In the genomic region with DNA sequence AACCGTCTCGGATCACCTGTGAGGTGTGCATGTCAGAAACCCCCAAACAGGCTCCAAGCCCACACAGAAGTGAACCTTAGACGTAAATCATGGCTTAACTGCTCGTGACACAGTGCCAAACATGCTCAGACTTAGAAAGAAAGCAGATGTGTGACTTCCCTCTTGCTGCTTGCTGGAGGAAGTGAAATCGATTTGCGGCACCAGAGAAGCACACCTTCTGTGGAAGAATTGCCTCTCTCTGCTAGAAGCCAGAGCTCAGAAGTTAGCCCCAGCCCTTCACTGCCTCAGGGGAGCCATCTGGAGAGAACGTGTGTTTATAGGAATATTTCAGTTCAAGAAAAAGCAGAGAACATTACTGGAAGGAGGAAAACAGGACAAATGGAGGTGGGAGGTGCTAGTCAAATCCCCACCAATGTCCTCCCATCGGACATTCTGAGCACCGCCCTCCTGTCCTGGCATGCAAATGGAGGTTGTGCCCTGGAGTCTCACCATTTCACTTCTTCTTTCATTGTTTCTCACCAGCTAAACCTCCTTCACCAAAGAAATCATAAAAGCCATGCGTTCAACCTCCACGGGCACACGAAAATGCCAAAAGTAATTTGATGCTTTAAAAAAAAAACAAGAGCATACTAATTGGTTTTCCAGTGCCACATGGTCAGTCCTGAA, we compare ENCODE assay signal across 14 mouse cellular contexts. TPM values are rescaled to one million over a fixed set of nuclear protein-coding genes. Genes with fewer than 3 reads are reported as not detected.
DNase-seq lines count a peak whose midpoint lies in the region; ATAC-seq and TF ChIP-seq lines count a peak whose summit lies in the region.
"Had no signal": no experiment of that assay in that cellular context is flagged by ENCODE, and none has a peak within 500 bp of the region (broad histone marks: within the 10 kb centered on the region; RNA-seq: fewer than 3 reads in every experiment).

No protein-coding gene starts in this region.

- 0 out of 2 replicates have a peak, but pooled peaks have one; percentile 32 for ATAC-seq in intestine, embryonic 14.5 days (replicated peaks; ENCODE audit: low FRiP score, low TSS enrichment, low read depth)
- ATAC-seq in intestine, postnatal 0 days: no peak
- peak; percentile 86 for ATAC-seq in neutrophil, adult 5-6 weeks (ENCODE audit: extremely low read depth, insufficient number of reproducible peaks, low FRiP score, poor library complexity, severe bottlenecking)
- ATAC-seq: forebrain, embryonic 15.5 days had no signal

- H3K4me2 ChIP-seq in intestine, embryonic 14.5 days (ENCODE audit: low read length): peak overlapping the region; percentile 21; the same call in 1 of the 2 replicates
- no peak overlapping the region for H3K4me2 ChIP-seq in intestine, postnatal 0 days (replicated peaks; ENCODE audit: low read depth)
- H3K4me2 ChIP-seq: forebrain, embryonic 15.5 days; stomach, embryonic 15.5 days had no signal

- intact Hi-C loops in gastrocnemius, postnatal 14 days (cut with DNase I; ENCODE audit: low total_unique reads): no loop called here

- DNase-seq in intestine, embryonic 14.5 days (ENCODE audit: low spot score): no peak
- DNase-seq in limb, embryonic 10.5 days (ENCODE audit: low spot score): peak; percentile 40
- DNase-seq in midbrain, embryonic 10.5 days (ENCODE audit: low spot score): no peak
- no peak for DNase-seq in cerebellum, postnatal 4 days (ENCODE audit: low spot score in 2 of 2)
- no peak for DNase-seq in gastrocnemius, postnatal 14 days
- DNase-seq: cerebellum, adult 8-10 months; heart, postnatal 14 days had no signal

- H3K4me3 ChIP-seq in intestine, embryonic 14.5 days (ENCODE audit: low read depth, low read length): no peak overlapping the region
- no peak overlapping the region for H3K4me3 ChIP-seq in intestine, postnatal 0 days (ENCODE audit: low read depth, low read length)
- H3K4me3 ChIP-seq in bone marrow macrophage, adult 2 months (ENCODE audit: insufficient read depth, low read length): peak overlapping the region; percentile 52
- peak overlapping the region; percentile 33 for H3K4me3 ChIP-seq in limb, embryonic 10.5 days
- H3K4me3 ChIP-seq in midbrain, embryonic 10.5 days: no peak overlapping the region
- H3K4me3 ChIP-seq: forebrain, embryonic 15.5 days; stomach, embryonic 15.5 days had no signal

- H3K27me3 ChIP-seq in intestine, embryonic 14.5 days (replicated peaks; ENCODE audit: control insufficient read depth, insufficient read depth, low read length): no peaks in the 10 kb centered on the region
- H3K27me3 ChIP-seq in intestine, postnatal 0 days (replicated peaks; ENCODE audit: control insufficient read depth, insufficient read depth, low read length): no peaks in the 10 kb centered on the region
- H3K27me3 ChIP-seq in limb, embryonic 10.5 days (ENCODE audit: low read depth, poor library complexity, severe bottlenecking): no peaks in the 10 kb centered on the region
- no peaks in the 10 kb centered on the region for H3K27me3 ChIP-seq in midbrain, embryonic 10.5 days (ENCODE audit: low read depth, poor library complexity, severe bottlenecking)
- H3K27me3 ChIP-seq: forebrain, embryonic 15.5 days; stomach, embryonic 15.5 days had no signal

- peaks cover 4% of the 10 kb centered on the region; the same call in 1 of the 2 replicates for H3K4me1 ChIP-seq in intestine, embryonic 14.5 days (replicated peaks; ENCODE audit: control insufficient read depth, insufficient read depth, low read length)
- H3K4me1 ChIP-seq in intestine, postnatal 0 days (replicated peaks; ENCODE audit: control insufficient read depth, insufficient read depth, low read length): no peaks in the 10 kb centered on the region
- H3K4me1 ChIP-seq in bone marrow macrophage, adult 2 months (ENCODE audit: control insufficient read depth, insufficient read depth, low read length): peaks cover 20% of the 10 kb centered on the region
- peaks cover 8% of the 10 kb centered on the region; the same call in 1 of the 2 replicates for H3K4me1 ChIP-seq in limb, embryonic 10.5 days
- no peaks in the 10 kb centered on the region for H3K4me1 ChIP-seq in midbrain, embryonic 10.5 days
- H3K4me1 ChIP-seq: forebrain, embryonic 15.5 days; stomach, embryonic 15.5 days had no signal

- no peaks in the 10 kb centered on the region for H3K36me3 ChIP-seq in intestine, embryonic 14.5 days (ENCODE audit: control insufficient read depth, insufficient read depth, low read length)
- no peaks in the 10 kb centered on the region for H3K36me3 ChIP-seq in intestine, postnatal 0 days (ENCODE audit: control insufficient read depth, insufficient read depth)
- H3K36me3 ChIP-seq in limb, embryonic 10.5 days: no peaks in the 10 kb centered on the region
- no peaks in the 10 kb centered on the region for H3K36me3 ChIP-seq in midbrain, embryonic 10.5 days
- H3K36me3 ChIP-seq: forebrain, embryonic 15.5 days; stomach, embryonic 15.5 days had no signal

- peak overlapping the region; percentile 18; the same call in 1 of the 2 replicates for H3K27ac ChIP-seq in intestine, embryonic 14.5 days (ENCODE audit: low read depth)
- no peak overlapping the region for H3K27ac ChIP-seq in intestine, postnatal 0 days (ENCODE audit: low read depth, low read length)
- peak overlapping the region; percentile 90 for H3K27ac ChIP-seq in bone marrow macrophage, adult 2 months (ENCODE audit: insufficient read depth, low read depth, low read length)
- peak overlapping the region; percentile 50 for H3K27ac ChIP-seq in limb, embryonic 10.5 days
- no peak overlapping the region for H3K27ac ChIP-seq in midbrain, embryonic 10.5 days (replicated peaks)
- H3K27ac ChIP-seq: forebrain, embryonic 15.5 days; stomach, embryonic 15.5 days had no signal

- TF ChIP-seq POLR2A in bone marrow macrophage, adult 2 months (IDR thresholded peaks at IDR 0.05; ENCODE audit: borderline replicate concordance, low read depth, low read length): no peak

- H3K9me3 ChIP-seq in intestine, embryonic 14.5 days (ENCODE audit: control insufficient read depth, low read length): no peaks in the 10 kb centered on the region
- no peaks in the 10 kb centered on the region for H3K9me3 ChIP-seq in intestine, postnatal 0 days (ENCODE audit: control insufficient read depth)
- H3K9me3 ChIP-seq in limb, embryonic 10.5 days (replicated peaks): no peaks in the 10 kb centered on the region
- no peaks in the 10 kb centered on the region for H3K9me3 ChIP-seq in midbrain, embryonic 10.5 days (replicated peaks)
- H3K9me3 ChIP-seq: forebrain, embryonic 15.5 days; stomach, embryonic 15.5 days had no signal

- no peak overlapping the region for H3K9ac ChIP-seq in intestine, embryonic 14.5 days (ENCODE audit: low read length)
- H3K9ac ChIP-seq in intestine, postnatal 0 days (ENCODE audit: low read depth, low read length): no peak overlapping the region
- H3K9ac ChIP-seq: forebrain, embryonic 15.5 days; stomach, embryonic 15.5 days had no signal

- 50% methylated on average over 12 of the region's 12 CpGs for WGBS in intestine, embryonic 14.5 days
- 62% methylated on average over 12 of the region's 12 CpGs for WGBS in intestine, postnatal 0 days
- 63% methylated on average over 12 of the region's 12 CpGs for WGBS in limb, embryonic 10.5 days
- 92% methylated on average over 12 of the region's 12 CpGs for WGBS in midbrain, embryonic 10.5 days

- TF ChIP-seq CTCF in intestine, postnatal 0 days (IDR thresholded peaks at IDR 0.05; ENCODE audit: low read depth): no peak
- TF ChIP-seq CTCF in bone marrow macrophage, adult 2 months (IDR thresholded peaks at IDR 0.05; ENCODE audit: low read depth, low read length): no peak

RNA-seq across cellular contexts. Expression of gene Mpeg1, which starts 3.0 kb away (rescaled TPM):
- 0.97 and 1.1 TPM in 2 replicates for polyA plus RNA-seq in intestine, embryonic 14.5 days (2014; fragmentation: Nextera tagmentation; extraction: Ambion mirVana)
- polyA plus RNA-seq in intestine, postnatal 0 days (2015; fragmentation: Nextera tagmentation; extraction: Ambion mirVana): 2.2 and 2.7 TPM in 2 replicates
- 2,155 and 2,361 TPM in 2 replicates for polyA plus RNA-seq in bone marrow macrophage, adult 2 months (2012; ENCODE audit: insufficient read depth, insufficient read length, missing spikeins)
- 0.05 and 0.08 TPM in 2 replicates for polyA plus RNA-seq in limb, embryonic 10.5 days (2016; fragmentation: Nextera tagmentation; extraction: Ambion mirVana)
- total RNA-seq in neutrophil, adult 5-6 weeks (2017): 276 and 282 TPM in 2 replicates
- polyA plus RNA-seq in midbrain, embryonic 10.5 days (2016; fragmentation: Nextera tagmentation; extraction: Ambion mirVana): 0.19 and 0.40 TPM in 2 replicates
- 1 to 10 TPM; 1.5 to 1.6 TPM for total RNA-seq in gastrocnemius, postnatal 14 days (2021)

RNA-seq across cellular contexts. Expression of gene Pfpl, which starts 29.8 kb away (rescaled TPM):
- polyA plus RNA-seq in intestine, embryonic 14.5 days (2014; fragmentation: Nextera tagmentation; extraction: Ambion mirVana): not detected in 2 replicates
- polyA plus RNA-seq in intestine, postnatal 0 days (2015; fragmentation: Nextera tagmentation; extraction: Ambion mirVana): not detected in 2 replicates
- not detected in 2 replicates for polyA plus RNA-seq in bone marrow macrophage, adult 2 months (2012; ENCODE audit: insufficient read depth, insufficient read length, missing spikeins)
- not detected in 2 replicates for polyA plus RNA-seq in limb, embryonic 10.5 days (2016; fragmentation: Nextera tagmentation; extraction: Ambion mirVana)
- not detected in 2 replicates for total RNA-seq in neutrophil, adult 5-6 weeks (2017)
- polyA plus RNA-seq in midbrain, embryonic 10.5 days (2016; fragmentation: Nextera tagmentation; extraction: Ambion mirVana): not detected in 2 replicates
- not detected for total RNA-seq in gastrocnemius, postnatal 14 days (2021)
- total RNA-seq: heart, postnatal 14 days; layer of hippocampus, adult 8-10 months had no signal
- polyA plus RNA-seq: forebrain, embryonic 15.5 days; lung, embryonic 16.5 days; stomach, embryonic 15.5 days had no signal

RNA-seq across cellular contexts. Expression of gene Olfr1441, which starts 40.3 kb away (rescaled TPM):
- polyA plus RNA-seq in intestine, embryonic 14.5 days (2014; fragmentation: Nextera tagmentation; extraction: Ambion mirVana): not detected in 2 replicates
- polyA plus RNA-seq in intestine, postnatal 0 days (2015; fragmentation: Nextera tagmentation; extraction: Ambion mirVana): not detected in 2 replicates
- polyA plus RNA-seq in bone marrow macrophage, adult 2 months (2012; ENCODE audit: insufficient read depth, insufficient read length, missing spikeins): not detected in 2 replicates
- polyA plus RNA-seq in limb, embryonic 10.5 days (2016; fragmentation: Nextera tagmentation; extraction: Ambion mirVana): not detected in 2 replicates
- not detected in 2 replicates for total RNA-seq in neutrophil, adult 5-6 weeks (2017)
- not detected in 2 replicates for polyA plus RNA-seq in midbrain, embryonic 10.5 days (2016; fragmentation: Nextera tagmentation; extraction: Ambion mirVana)
- not detected for total RNA-seq in gastrocnemius, postnatal 14 days (2021)
- total RNA-seq: heart, postnatal 14 days; layer of hippocampus, adult 8-10 months had no signal
- polyA plus RNA-seq: forebrain, embryonic 15.5 days; lung, embryonic 16.5 days; stomach, embryonic 15.5 days had no signal

RNA-seq across cellular contexts. Expression of gene Dtx4, which starts 43.7 kb away (rescaled TPM):
- polyA plus RNA-seq in intestine, embryonic 14.5 days (2014; fragmentation: Nextera tagmentation; extraction: Ambion mirVana): 27.4 and 28.8 TPM in 2 replicates
- 4.9 and 5.5 TPM in 2 replicates for polyA plus RNA-seq in intestine, postnatal 0 days (2015; fragmentation: Nextera tagmentation; extraction: Ambion mirVana)
- 18.5 and 19.3 TPM in 2 replicates for polyA plus RNA-seq in bone marrow macrophage, adult 2 months (2012; ENCODE audit: insufficient read depth, insufficient read length, missing spikeins)
- polyA plus RNA-seq in limb, embryonic 10.5 days (2016; fragmentation: Nextera tagmentation; extraction: Ambion mirVana): 1.8 and 2.3 TPM in 2 replicates
- 9.8 and 10.5 TPM in 2 replicates for total RNA-seq in neutrophil, adult 5-6 weeks (2017)
- polyA plus RNA-seq in midbrain, embryonic 10.5 days (2016; fragmentation: Nextera tagmentation; extraction: Ambion mirVana): 54.9 and 59.2 TPM in 2 replicates
- 10 to 100 TPM; 10.1 to 14.1 TPM for total RNA-seq in gastrocnemius, postnatal 14 days (2021)

Comparison
In these comparisons a context has a peak if more than half of its experiments do, and no peak if none do; other contexts are left out.
1. H3K27ac ChIP-seq: peak in intestine, embryonic 14.5 days (single experiment), bone marrow macrophage, adult 2 months (single experiment) and limb, embryonic 10.5 days (single experiment); none in intestine, postnatal 0 days (single experiment) and midbrain, embryonic 10.5 days (single experiment).
2. H3K4me3 ChIP-seq: peak in bone marrow macrophage, adult 2 months (single experiment) and limb, embryonic 10.5 days (single experiment); none in intestine, embryonic 14.5 days (single experiment), intestine, postnatal 0 days (single experiment) and midbrain, embryonic 10.5 days (single experiment).
3. RNA of gene Mpeg1, which starts 3.0 kb away (polyA plus RNA-seq): 2,155 to 2,361 TPM in bone marrow macrophage, adult 2 months; 2.2 to 2.7 TPM in intestine, postnatal 0 days, 0.97 to 1.1 TPM in intestine, embryonic 14.5 days, 0.19 to 0.40 TPM in midbrain, embryonic 10.5 days and 0.05 to 0.08 TPM in limb, embryonic 10.5 days; every median in the first group is over 100 times any median in the second.